Mouse (Mus musculus) embryonic fibroblast, embryonic 13.5 days (primary cell): ENCODE data around the gene Tex14.
A peak's percentile ranks its signal among the peaks of the same experiment; 100 is the strongest.
"Not testable (repeated sequence)": the region's sequence is repeated elsewhere in the genome, so short reads cannot be mapped to it uniquely, and the experiment has no call there.

ENCODE experiments used
- CTCF ChIP-seq: IDR thresholded peaks from 2 replicates; pipeline ENCODE4 v1.5.1; 2011; ENCODE audit warnings: mild to moderate bottlenecking, control low read depth, low read length, moderate library complexity, borderline replicate concordance; ENCODE audit not compliant: insufficient read depth
- POLR2A ChIP-seq: IDR thresholded peaks from 2 replicates; pipeline ENCODE4 v1.6.1; 2011; ENCODE audit warnings: low read depth, mild to moderate bottlenecking, control low read depth, low read length, moderate library complexity

- peak; percentile 55 for TF ChIP-seq POLR2A
- TF ChIP-seq CTCF = not testable (repeated sequence)
These were observed 67.2 kb downstream of the Tex14 start for GRCm38 (mm10) chr11:87472058-87472457.
